Mouse (Mus musculus): ENCODE data around the gene Gm17581.
"Not testable (repeated sequence)": the region's sequence is repeated elsewhere in the genome, so short reads cannot be mapped to it uniquely, and the experiment has no call there.

Gm17581 gene

GRCm38 (mm10) chr2:155735766-155736165 is at the start of gene Gm17581:
Gm17581 (minus strand) TSS chr2:155735866.
- DNase-seq (ENCODE audit: low read depth): not testable (repeated sequence)

GRCm38 (mm10) chr2:155784534-155784933 is 48.9 kb upstream of the Gm17581 start:
- no peak for DNase-seq (ENCODE audit: low read depth)

GRCm38 (mm10) chr2:155779506-155779905 is 43.8 kb upstream of the Gm17581 start:
- no peak for DNase-seq (ENCODE audit: low read depth)

GRCm38 (mm10) chr2:155779066-155779465 is 43.4 kb upstream of the Gm17581 start:
- DNase-seq (ENCODE audit: low read depth): no peak

- no peak for DNase-seq (ENCODE audit: low read depth)
These were observed 42.3 kb upstream of the Gm17581 start for GRCm38 (mm10) chr2:155778004-155778403.

GRCm38 (mm10) chr2:155777688-155777985 is 42.0 kb upstream of the Gm17581 start:
- DNase-seq (ENCODE audit: low read depth): no peak

GRCm38 (mm10) chr2:155776824-155777687 is 41.4 kb upstream of the Gm17581 start:
- no peak for DNase-seq (ENCODE audit: low read depth)

- DNase-seq (ENCODE audit: low read depth): peak; percentile 52
These were observed 40.1 kb upstream of the Gm17581 start for GRCm38 (mm10) chr2:155775685-155776263.

GRCm38 (mm10) chr2:155774927-155775684 is 39.4 kb upstream of the Gm17581 start, which contains the start of gene Mmp24:
Mmp24 (plus strand) TSS chr2:155775342.
- DNase-seq (ENCODE audit: low read depth): no peak

GRCm38 (mm10) chr2:155774261-155774926 is 38.7 kb upstream of the Gm17581 start:
- DNase-seq (ENCODE audit: low read depth): no peak

GRCm38 (mm10) chr2:155773664-155774063 is 38.0 kb upstream of the Gm17581 start:
- DNase-seq (ENCODE audit: low read depth): no peak

- DNase-seq (ENCODE audit: low read depth): peak; percentile 87
These were observed 29.2 kb upstream of the Gm17581 start for GRCm38 (mm10) chr2:155764679-155765418.

- no peak for DNase-seq (ENCODE audit: low read depth)
These were observed 21.3 kb upstream of the Gm17581 start for GRCm38 (mm10) chr2:155756855-155757566.

- peak; percentile 81 for DNase-seq (ENCODE audit: low read depth)
These were observed 20.1 kb upstream of the Gm17581 start for GRCm38 (mm10) chr2:155755746-155756145.

- peak; percentile 21 for DNase-seq (ENCODE audit: low read depth)
These were observed 15.5 kb upstream of the Gm17581 start, which contains the start of gene Procr for GRCm38 (mm10) chr2:155751014-155751786. Procr (plus strand) TSS chr2:155751117.

- DNase-seq (ENCODE audit: low read depth): peak; percentile 17
These were observed 13.7 kb upstream of the Gm17581 start for GRCm38 (mm10) chr2:155749394-155749793.

GRCm38 (mm10) chr2:155745487-155745886 is 9.8 kb upstream of the Gm17581 start:
- DNase-seq (ENCODE audit: low read depth): no peak

GRCm38 (mm10) chr2:155743351-155743750 is 7.7 kb upstream of the Gm17581 start:
- no peak for DNase-seq (ENCODE audit: low read depth)

GRCm38 (mm10) chr2:155742931-155743337 is 7.3 kb upstream of the Gm17581 start:
- DNase-seq (ENCODE audit: low read depth): no peak

GRCm38 (mm10) chr2:155742211-155742610 is 6.5 kb upstream of the Gm17581 start:
- no peak for DNase-seq (ENCODE audit: low read depth)
